Mouse (Mus musculus): ENCODE measurements at regions not wholly inside any gene's neighbourhood (a gene's known extent, or its start where the extent isn't known, plus 50 kb on each side); places are given as distances from the start of the nearest gene placed in this dataset.

GRCm38 (mm10) chr6:88976581-88976980, 74.5 kb downstream of the Tpra1 start:
- Histone ChIP-seq H3K27me3 (ENCODE audit: control insufficient read depth in 1 of 2, insufficient read depth in 2 of 2, low read length in 2 of 2) (peaks cover 0 to 3% of the 10 kb centered on the region in 2 experiments; a peak in 2 of 4 replicates), H3K4me1 (ENCODE audit: control insufficient read depth in 1 of 2, insufficient read depth in 2 of 2, low read length in 2 of 2) (no peaks in the 10 kb centered on the region), H3K4me3 (ENCODE audit: control insufficient read depth in 1 of 2, insufficient read depth in 1 of 2, low read depth in 2 of 2, low read length in 2 of 2) (no peak overlapping the region), H3K79me2 (ENCODE audit: control insufficient read depth, insufficient read depth, low read length, poor library complexity) (no peaks in the 10 kb centered on the region), H3K36me3 (ENCODE audit: control insufficient read depth in 1 of 2, insufficient read depth in 2 of 2, low read length in 2 of 2) (no peaks in the 10 kb centered on the region), H3K27ac (ENCODE audit: control insufficient read depth, low read depth, low read length) (no peak overlapping the region), H3K9me3 (replicated peaks; ENCODE audit: insufficient read depth, low read length) (no peaks in the 10 kb centered on the region), H3K9ac (ENCODE audit: control insufficient read depth, low read depth, low read length, poor library complexity, severe bottlenecking) (no peak overlapping the region)
- TF ChIP-seq NELFE (IDR thresholded peaks at IDR 0.05; ENCODE audit: low read depth, low read length), result no peak
- TF ChIP-seq POLR2AphosphoS5 (IDR thresholded peaks at IDR 0.05; ENCODE audit: borderline replicate concordance, low read depth, low read length), result no peak
- no peak for TF ChIP-seq TAL1 (IDR thresholded peaks at IDR 0.05; ENCODE audit: low read length)
- TF ChIP-seq CHD1 (IDR thresholded peaks at IDR 0.05; ENCODE audit: low read depth, low read length), result no peak
- TF ChIP-seq RAD21 (IDR thresholded peaks at IDR 0.05; ENCODE audit: low read depth, low read length), result no peak
- no peak for TF ChIP-seq KAT2A (conservative IDR thresholded peaks at IDR 0.05; ENCODE audit: low read depth, low read length)
- no peak for TF ChIP-seq GABPA (IDR thresholded peaks at IDR 0.05; ENCODE audit: low read depth, low read length)
- TF ChIP-seq UBTF (IDR thresholded peaks at IDR 0.05; ENCODE audit: borderline replicate concordance, insufficient read depth, low read depth, low read length), result no peak
- no peak for TF ChIP-seq NRF1 (IDR thresholded peaks at IDR 0.05; ENCODE audit: insufficient read depth, low read depth, low read length, poor library complexity, severe bottlenecking)
- no peak for TF ChIP-seq USF1 (IDR thresholded peaks at IDR 0.05; ENCODE audit: low read depth, low read length)
- TF ChIP-seq HCFC1 (IDR thresholded peaks at IDR 0.05; ENCODE audit: low read depth, low read length), result no peak
- no peak for TF ChIP-seq CHD2 (IDR thresholded peaks at IDR 0.05; ENCODE audit: low read length)
- no peak for TF ChIP-seq CTCF (IDR thresholded peaks at IDR 0.05 in 2 of 3, conservative IDR thresholded peaks at IDR 0.05 in 1 of 3; ENCODE audit: control insufficient read depth in 1 of 3, insufficient read depth in 1 of 3, low read depth in 2 of 3, low read length in 3 of 3, poor library complexity in 1 of 3, severe bottlenecking in 1 of 3)
- no peak for TF ChIP-seq RCOR1 (IDR thresholded peaks at IDR 0.05; ENCODE audit: low read depth, low read length)
- DNase-seq (ENCODE audit: low read depth, low spot score), result no peak

GRCm38 (mm10) chr6:88976994-88977393, 74.9 kb downstream of the Tpra1 start:
- Histone ChIP-seq H3K27ac (ENCODE audit: control insufficient read depth, low read depth, low read length) (no peak overlapping the region), H3K36me3 (ENCODE audit: control insufficient read depth in 1 of 2, insufficient read depth in 2 of 2, low read length in 2 of 2) (no peaks in the 10 kb centered on the region), H3K4me1 (ENCODE audit: control insufficient read depth in 1 of 2, insufficient read depth in 2 of 2, low read length in 2 of 2) (no peaks in the 10 kb centered on the region), H3K27me3 (ENCODE audit: control insufficient read depth in 1 of 2, insufficient read depth in 2 of 2, low read length in 2 of 2) (peaks cover 0 to 3% of the 10 kb centered on the region in 2 experiments; a peak in 2 of 4 replicates), H3K9ac (ENCODE audit: control insufficient read depth, low read depth, low read length, poor library complexity, severe bottlenecking) (no peak overlapping the region), H3K79me2 (ENCODE audit: control insufficient read depth, insufficient read depth, low read length, poor library complexity) (no peaks in the 10 kb centered on the region), H3K9me3 (replicated peaks; ENCODE audit: insufficient read depth, low read length) (no peaks in the 10 kb centered on the region), H3K4me3 (ENCODE audit: control insufficient read depth in 1 of 2, insufficient read depth in 1 of 2, low read depth in 2 of 2, low read length in 2 of 2) (no peak overlapping the region)
- DNase-seq (ENCODE audit: low read depth, low spot score), result no peak
- no peak for TF ChIP-seq POLR2AphosphoS2 (IDR thresholded peaks at IDR 0.05; ENCODE audit: low read length)
- TF ChIP-seq UBTF (IDR thresholded peaks at IDR 0.05; ENCODE audit: borderline replicate concordance, insufficient read depth, low read depth, low read length), result no peak
- no peak for TF ChIP-seq TBP (IDR thresholded peaks at IDR 0.05; ENCODE audit: low read depth, low read length)
- no peak for TF ChIP-seq RAD21 (IDR thresholded peaks at IDR 0.05; ENCODE audit: low read depth, low read length)
- no peak for TF ChIP-seq MEF2A (IDR thresholded peaks at IDR 0.05; ENCODE audit: extremely low read depth, insufficient replicate concordance, low read depth, low read length, poor library complexity, severe bottlenecking)
- no peak for TF ChIP-seq SIN3A (IDR thresholded peaks at IDR 0.05; ENCODE audit: low read length)
- TF ChIP-seq ZKSCAN1 (IDR thresholded peaks at IDR 0.05; ENCODE audit: low read depth, low read length), result no peak
- TF ChIP-seq MYC (IDR thresholded peaks at IDR 0.05; ENCODE audit: low read depth, low read length), result no peak
- TF ChIP-seq MYB (IDR thresholded peaks at IDR 0.05; ENCODE audit: low read depth, low read length), result no peak
- no peak for TF ChIP-seq RCOR1 (IDR thresholded peaks at IDR 0.05; ENCODE audit: low read depth, low read length)
- TF ChIP-seq TAL1 (IDR thresholded peaks at IDR 0.05; ENCODE audit: low read length), result no peak
- no peak for TF ChIP-seq POLR2A (IDR thresholded peaks at IDR 0.05; ENCODE audit: control insufficient read depth in 1 of 2, insufficient read depth in 1 of 2, low read depth in 1 of 2, low read length in 2 of 2, poor library complexity in 1 of 2)
- no peak for TF ChIP-seq SMC3 (IDR thresholded peaks at IDR 0.05; ENCODE audit: low read depth, low read length)
- TF ChIP-seq MAFK (IDR thresholded peaks at IDR 0.05; ENCODE audit: borderline replicate concordance, low read depth, low read length), result no peak
- TF ChIP-seq MAZ (IDR thresholded peaks at IDR 0.05; ENCODE audit: low read depth, low read length), result no peak
- no peak for TF ChIP-seq E2F4 (IDR thresholded peaks at IDR 0.05; ENCODE audit: borderline replicate concordance, low read depth, low read length)
- TF ChIP-seq ETS1 (IDR thresholded peaks at IDR 0.05; ENCODE audit: low read depth, low read length), result no peak
- TF ChIP-seq GABPA (IDR thresholded peaks at IDR 0.05; ENCODE audit: low read depth, low read length), result no peak
- no peak for TF ChIP-seq GATA1 (IDR thresholded peaks at IDR 0.05; ENCODE audit: low read depth, low read length)

Measured in MEL (cell line).